Mouse (Mus musculus): ENCODE results near the gene Polr3b. TPM values are rescaled to one million over a fixed set of nuclear protein-coding genes. Genes with fewer than 3 reads are reported as not detected.

Gene Polr3b
- total RNA-seq, 2 experiments from 2014 or later = 11.0 to 12.7 TPM

DNA sequence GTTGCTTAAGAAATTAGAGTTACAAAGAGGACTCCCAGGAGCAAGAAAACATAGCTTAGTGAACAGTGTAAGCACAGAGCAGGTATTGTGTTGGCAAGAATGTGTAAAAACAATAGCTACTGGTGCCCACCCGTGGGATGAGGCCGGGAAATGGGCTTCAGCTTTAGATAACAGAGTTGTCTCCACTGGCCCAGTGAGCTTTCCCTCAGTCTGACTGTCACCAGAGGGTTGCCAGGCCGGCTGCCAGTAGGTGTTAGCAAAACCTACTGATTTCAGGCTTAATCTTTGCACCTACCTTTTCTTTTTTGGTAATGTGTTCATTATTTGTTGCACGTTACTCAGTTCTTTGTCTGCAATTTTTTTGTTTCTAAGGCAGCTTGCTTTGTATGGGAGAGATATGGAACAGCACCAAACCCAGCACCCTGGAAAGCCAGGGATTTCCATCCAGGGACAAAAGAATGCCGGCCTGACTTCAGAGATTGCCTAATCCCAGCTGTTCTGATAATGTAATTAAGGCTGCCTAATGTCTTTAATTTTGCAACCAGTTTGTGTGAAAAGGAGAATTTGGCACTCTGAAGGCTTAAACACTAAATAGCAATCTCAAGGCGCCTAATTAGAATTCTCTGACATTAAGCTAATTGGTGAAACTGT, 35.5 kb downstream of the Polr3b start:
- intact Hi-C loops (cut with DNase I) = loop anchor here (2.0 kb wide), 1 partner anchor 29 kb away; no protein-coding TSS in a partner anchor
- DNase-seq = peak in 1 of 2 experiments; percentile 44

DNA sequence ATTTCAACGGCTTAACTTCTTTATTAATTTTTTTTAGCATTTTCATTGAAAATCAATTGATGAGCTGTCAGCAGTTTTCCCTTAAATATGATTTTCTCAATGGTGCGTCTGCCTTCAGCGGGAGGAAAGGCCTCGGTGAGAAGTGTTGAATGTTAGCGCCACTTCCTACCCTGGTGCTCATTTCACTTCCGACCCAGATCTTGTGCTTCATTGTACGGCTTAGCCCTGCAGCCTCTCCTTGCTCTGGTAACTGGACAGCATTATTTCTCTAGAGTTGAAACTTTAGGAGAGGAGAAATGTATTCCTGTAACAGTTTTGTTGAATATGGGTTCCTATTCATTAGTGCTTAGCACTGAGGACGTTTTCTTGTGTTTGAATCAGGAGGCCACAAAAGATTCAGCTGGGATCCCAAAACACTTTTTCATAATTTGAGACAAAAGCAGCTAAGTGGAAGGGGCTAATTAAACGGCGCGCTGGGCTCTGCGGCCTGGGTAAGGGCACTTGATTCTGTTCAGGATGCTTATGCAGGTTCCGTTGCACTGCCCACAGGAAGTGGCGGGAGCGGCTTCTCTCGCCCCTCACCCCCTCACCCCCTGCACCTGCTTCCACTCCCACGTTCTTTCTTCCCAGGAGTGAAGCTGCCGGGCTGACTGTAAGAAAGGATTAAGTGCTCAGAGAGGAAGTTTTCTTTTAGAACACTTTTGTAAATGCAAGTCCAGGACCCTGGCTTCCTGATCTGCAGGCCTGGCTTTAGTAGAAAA, 36.2 kb downstream of the Polr3b start:
- intact Hi-C loops (cut with DNase I) = loop anchor here (2.0 kb wide), 1 partner anchor 29 kb away; no protein-coding TSS in a partner anchor
- DNase-seq = no peak

- intact Hi-C loops (cut with DNase I) = loop anchor here (2.0 kb wide), 1 partner anchor 28 kb away; no protein-coding TSS in a partner anchor
- DNase-seq = no peak
These were observed 37.2 kb downstream of the Polr3b start for GRCm38 (mm10) chr10:84659281-84659680.

DNA sequence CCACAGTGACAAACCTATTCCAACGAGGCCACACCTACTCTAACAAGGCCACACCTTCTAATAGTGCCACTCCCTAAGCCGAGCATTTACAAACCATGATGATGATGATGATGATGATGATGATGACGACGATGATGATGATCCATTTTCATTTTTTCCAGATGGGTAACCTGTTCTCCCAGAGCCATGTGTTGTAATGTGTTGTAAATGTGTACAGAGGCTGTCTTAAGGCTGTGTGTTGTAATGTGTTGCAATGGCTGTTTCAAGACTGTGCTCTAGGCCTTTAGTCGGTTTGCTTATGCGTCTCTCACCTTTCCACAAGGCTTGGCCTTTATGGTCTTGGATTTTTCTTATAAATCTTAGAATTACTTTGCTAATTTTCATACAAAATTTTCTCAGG, 40.0 kb downstream of the Polr3b start:
- intact Hi-C loops (cut with DNase I) = no loop called here

GRCm38 (mm10) chr10:84665713-84666260, 43.7 kb downstream of the Polr3b start:
- intact Hi-C loops (cut with DNase I) = no loop called here

More for the DNA sequence above, 40.0 kb downstream of the Polr3b start:
- no peak for DNase-seq

DNA sequence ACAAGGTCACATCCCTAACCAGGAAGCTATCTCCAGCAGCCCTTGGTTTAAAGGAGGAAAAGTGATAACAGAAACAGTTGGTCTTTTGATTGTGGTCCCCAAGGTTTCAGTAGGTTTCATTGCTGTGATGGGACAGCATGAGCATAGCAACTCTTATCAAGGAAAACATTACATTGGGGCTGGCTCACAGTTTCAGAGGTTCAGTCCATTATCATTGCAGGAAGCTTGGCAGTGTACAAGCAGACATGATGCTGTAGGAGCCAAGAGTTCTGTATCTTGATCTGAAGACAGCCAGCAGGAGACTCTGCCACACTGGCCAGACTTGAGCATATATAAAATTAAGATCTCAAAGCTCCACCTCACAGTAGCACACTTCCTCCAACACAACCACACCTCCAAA, 53.6 kb downstream of the Polr3b start:
- DNase-seq = no peak
- intact Hi-C loops (cut with DNase I) = no loop called here

More at GRCm38 (mm10) chr10:84665713-84666260, 43.7 kb downstream of the Polr3b start:
- no peak for DNase-seq

GRCm38 (mm10) chr10:84676511-84676910, 54.4 kb downstream of the Polr3b start:
- intact Hi-C loops (cut with DNase I) = no loop called here
- no peak for DNase-seq

DNA sequence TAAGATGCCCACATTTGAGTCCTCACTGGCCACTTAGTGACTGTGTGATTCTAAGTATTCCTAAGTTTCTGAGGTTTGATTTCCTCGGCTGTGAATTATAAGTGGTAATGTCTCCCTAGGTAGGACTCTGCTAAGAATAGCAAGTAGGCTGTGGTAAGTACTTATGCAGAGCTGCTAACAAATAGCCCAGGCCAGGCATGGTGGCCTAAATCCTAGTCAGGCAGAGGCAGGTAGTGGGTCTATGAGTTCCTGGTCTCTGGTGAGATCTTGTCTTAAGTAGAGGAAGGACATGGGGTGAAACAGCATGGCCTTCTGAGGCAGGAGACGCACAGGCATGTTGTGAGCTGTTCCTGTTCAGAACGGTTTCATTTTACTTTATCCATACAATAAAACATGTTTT, 55.8 kb downstream of the Polr3b start:
- intact Hi-C loops (cut with DNase I) = no loop called here
- DNase-seq = no peak

DNA sequence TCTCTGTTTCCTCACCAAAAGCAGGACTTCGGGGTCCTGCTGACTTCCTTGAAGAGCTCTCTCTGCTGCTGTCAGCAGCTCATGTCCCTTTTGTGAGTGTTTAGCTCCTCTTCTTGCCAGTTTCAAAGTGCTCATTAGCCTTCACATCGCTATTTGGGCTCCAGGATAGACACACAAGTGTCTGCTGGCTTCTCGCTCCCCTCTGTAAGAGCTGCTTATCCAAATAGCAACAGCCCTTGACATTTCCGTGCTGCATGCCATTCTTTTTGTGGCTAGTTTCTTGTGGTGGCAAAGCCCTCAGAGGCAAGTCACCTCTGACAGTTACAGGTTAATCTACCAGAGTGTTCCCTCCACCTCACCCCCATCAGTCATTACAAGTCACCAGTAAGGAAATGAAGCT, 56.3 kb downstream of the Polr3b start:
- intact Hi-C loops (cut with DNase I) = no loop called here
- DNase-seq = peak in 1 of 2 experiments; percentile 21

DNA sequence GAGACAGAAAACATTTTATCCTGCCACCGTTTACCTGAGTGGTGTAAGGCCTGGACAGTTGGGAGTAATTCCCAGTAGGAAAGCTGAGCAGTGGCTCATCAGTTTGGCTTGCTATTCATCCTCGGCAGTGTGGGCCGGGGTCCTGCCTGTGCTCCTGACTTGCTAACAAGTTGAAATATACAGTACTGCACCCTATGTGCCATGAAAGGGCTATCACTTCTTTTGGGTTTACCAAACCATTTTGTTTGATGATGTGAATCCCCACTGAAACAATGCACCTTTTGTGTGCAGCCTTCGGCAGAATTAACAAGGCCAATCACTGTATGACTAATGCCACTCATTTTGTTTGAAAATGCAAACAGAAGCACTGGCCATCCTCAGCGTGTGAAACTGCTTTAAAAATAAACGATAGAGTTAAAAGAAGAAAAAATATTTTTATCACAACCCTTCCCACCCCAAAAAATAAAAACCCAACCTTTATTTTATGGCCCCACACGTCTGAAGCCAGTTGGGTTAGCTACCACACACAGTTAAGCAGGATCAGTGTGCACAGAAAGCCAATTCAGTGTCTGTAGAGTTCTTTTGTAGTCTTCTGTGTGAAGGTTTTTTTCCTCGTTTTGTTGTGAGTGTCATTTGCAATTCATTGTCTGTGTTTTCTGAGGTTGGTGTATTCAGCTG, 63.5 kb downstream of the Polr3b start:
- intact Hi-C loops (cut with DNase I) = loop anchor here (2.0 kb wide), 1 partner anchor 27 kb away; no protein-coding TSS in a partner anchor
- no peak for DNase-seq

GRCm38 (mm10) chr10:84686122-84686497, 64.0 kb downstream of the Polr3b start:
- intact Hi-C loops (cut with DNase I) = loop anchor here (2.0 kb wide), 1 partner anchor 27 kb away; no protein-coding TSS in a partner anchor
- peak; percentile 45 to 57 for DNase-seq

- intact Hi-C loops (cut with DNase I) = loop anchor here (2.0 kb wide), 1 partner anchor 28 kb away; no protein-coding TSS in a partner anchor
- DNase-seq = peak; percentile 48 to 67
These were observed 64.6 kb downstream of the Polr3b start for GRCm38 (mm10) chr10:84686705-84687104.

- intact Hi-C loops (cut with DNase I) = loop anchor here (2.0 kb wide), 1 partner anchor 29 kb away; no protein-coding TSS in a partner anchor
- DNase-seq = no peak
These were observed 65.6 kb downstream of the Polr3b start for GRCm38 (mm10) chr10:84687736-84688135.

DNA sequence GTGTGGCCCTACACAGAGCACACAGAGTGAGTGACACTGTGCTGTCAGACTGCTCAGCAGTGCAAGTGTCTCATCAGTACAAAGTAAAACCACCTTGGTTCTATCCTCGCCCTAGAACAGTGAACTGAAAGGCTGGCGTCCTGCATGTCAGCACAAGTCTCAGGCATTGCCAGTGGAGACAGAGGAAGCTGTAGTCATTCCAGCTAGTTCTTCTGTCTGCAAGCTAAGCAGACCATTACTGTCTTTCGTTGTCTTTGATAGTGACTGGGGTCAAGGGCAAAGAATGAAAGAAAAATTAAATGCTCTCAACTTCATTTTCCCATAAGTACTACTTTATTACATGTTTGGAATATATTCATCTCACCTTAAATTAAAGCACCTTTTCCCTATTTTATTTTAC, 67.8 kb downstream of the Polr3b start:
- no peak for DNase-seq
- intact Hi-C loops (cut with DNase I) = no loop called here

- no peak for DNase-seq
- intact Hi-C loops (cut with DNase I) = no loop called here
These were observed 68.7 kb downstream of the Polr3b start for GRCm38 (mm10) chr10:84690818-84691217.

DNA sequence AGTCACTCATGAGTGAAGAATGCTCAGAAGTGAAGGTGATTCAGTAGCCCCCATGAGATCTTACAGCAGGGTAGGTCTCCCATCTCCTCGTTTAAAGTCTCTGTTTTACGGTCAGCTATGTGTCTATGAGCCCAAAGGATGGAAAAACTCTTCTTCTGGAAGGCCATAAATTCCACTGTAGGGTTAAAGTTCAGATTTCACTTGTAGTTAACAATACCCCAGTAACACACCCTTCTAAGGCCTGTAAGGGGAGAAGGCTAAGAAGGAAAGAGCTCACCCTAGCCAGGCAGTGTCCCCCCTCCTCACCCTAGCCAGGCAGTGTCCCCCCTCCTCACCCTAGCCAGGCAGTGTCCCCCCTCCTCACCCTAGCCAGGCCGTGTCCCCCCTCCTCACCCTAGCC, 69.6 kb downstream of the Polr3b start:
- intact Hi-C loops (cut with DNase I) = no loop called here

GRCm38 (mm10) chr10:84693841-84694638, 71.9 kb downstream of the Polr3b start:
- no peak for DNase-seq
- intact Hi-C loops (cut with DNase I) = no loop called here

More for the DNA sequence above, 69.6 kb downstream of the Polr3b start:
- no peak for DNase-seq

- intact Hi-C loops (cut with DNase I) = no loop called here
These were observed 78.3 kb downstream of the Polr3b start for GRCm38 (mm10) chr10:84700236-84700987.

GRCm38 (mm10) chr10:84701110-84701509, 79.0 kb downstream of the Polr3b start:
- peak; percentile 68 to 75 for DNase-seq
- intact Hi-C loops (cut with DNase I) = no loop called here

More at GRCm38 (mm10) chr10:84700236-84700987, 78.3 kb downstream of the Polr3b start:
- DNase-seq = no peak
